Mouse (Mus musculus) macrophage (primary cell): ENCODE results near the gene Hist1h2bg. TPM values are rescaled to one million over a fixed set of nuclear protein-coding genes. Genes with fewer than 3 reads are reported as not detected.

ENCODE experiments used
- polyA plus RNA-seq: library from polyadenylated mRNA; stranded (reverse); fragments of 250-400 nt; gene quantifications from 3 replicates; pipeline ENCODE4 v1.2.4, GENCODE M21; 2018; ENCODE audit warnings: inconsistent platforms

Hist1h2bg gene
- polyA plus RNA-seq, 1 experiment from 2014 or later = 0.65 TPM

Other genes with a start within 250 kb of the Hist1h2bg start
- 12.3 to 19.9 TPM (median 12.8 TPM) in 3 replicates for gene Zfp322a, start 202.2 kb upstream of the Hist1h2bg start, polyA plus RNA-seq
- 3.5 to 4.4 TPM (median 3.7 TPM) in 3 replicates for gene Abt1, start 147.5 kb upstream of the Hist1h2bg start, polyA plus RNA-seq
- gene Btn1a1, start 105.5 kb upstream of the Hist1h2bg start, polyA plus RNA-seq = not detected in 3 replicates
- gene Btn2a2, start 82.5 kb upstream of the Hist1h2bg start, polyA plus RNA-seq = not detected in 3 replicates
- 1.0 to 1.9 TPM in 2 of 3 replicates, not detected in the other for gene Hist1h4h, start 40.3 kb upstream of the Hist1h2bg start, polyA plus RNA-seq
- not detected in 3 replicates for gene Hist1h2af, start 37.5 kb upstream of the Hist1h2bg start, polyA plus RNA-seq
- gene Hist1h3g, start 36.0 kb upstream of the Hist1h2bg start, polyA plus RNA-seq = not detected in 3 replicates
- gene Hist1h2bh, start 28.0 kb upstream of the Hist1h2bg start, polyA plus RNA-seq = 0.09 to 0.34 TPM (median 0.15 TPM) in 3 replicates
- not detected in 3 replicates for gene Hist1h3f, start 27.3 kb upstream of the Hist1h2bg start, polyA plus RNA-seq
- gene Hist1h4f, start 19.7 kb upstream of the Hist1h2bg start, polyA plus RNA-seq = not detected in 3 replicates
- gene Hist1h1d, start 18.1 kb upstream of the Hist1h2bg start, polyA plus RNA-seq = 0.05 to 0.10 TPM (median 0.10 TPM) in 3 replicates
- 0.26 TPM in 1 of 3 replicates, not detected in the others for gene Hist1h3e, start 9.0 kb upstream of the Hist1h2bg start, polyA plus RNA-seq
- gene Hist1h2ae, start 176 bp upstream of the Hist1h2bg start, polyA plus RNA-seq = 0.70 to 2.0 TPM (median 0.90 TPM) in 3 replicates
- gene Hist1h2bf, start 2.8 kb downstream of the Hist1h2bg start, polyA plus RNA-seq = not detected in 3 replicates
- gene Hist1h2ad, start 3.0 kb downstream of the Hist1h2bg start, polyA plus RNA-seq = not detected in 3 replicates
- 0.13 to 1.1 TPM in 2 of 3 replicates, not detected in the other for gene Hist1h3d, start 4.4 kb downstream of the Hist1h2bg start, polyA plus RNA-seq
- gene Hist1h4d, start 10.2 kb downstream of the Hist1h2bg start, polyA plus RNA-seq = 0.13 TPM in 1 of 3 replicates, not detected in the others
- 0.35 to 1.0 TPM (median 0.76 TPM) in 3 replicates for gene Hist1h2be, start 49.7 kb downstream of the Hist1h2bg start, polyA plus RNA-seq
- gene Hist1h1e, start 51.2 kb downstream of the Hist1h2bg start, polyA plus RNA-seq = 0.16 to 0.34 TPM (median 0.26 TPM) in 3 replicates
- 0.20 to 0.36 TPM (median 0.33 TPM) in 3 replicates for gene Hist1h2ac, start 112.6 kb downstream of the Hist1h2bg start, polyA plus RNA-seq
- gene Hist1h2bc, start 112.8 kb downstream of the Hist1h2bg start, polyA plus RNA-seq = 101 to 170 TPM (median 160 TPM) in 3 replicates
- not detected in 3 replicates for gene Hist1h1t, start 124.4 kb downstream of the Hist1h2bg start, polyA plus RNA-seq
- 0.53 TPM in 1 of 3 replicates, not detected in the others for gene Hist1h4c, start 127.1 kb downstream of the Hist1h2bg start, polyA plus RNA-seq
- 27.7 to 67.4 TPM (median 36.4 TPM) in 3 replicates for gene Hfe, start 139.5 kb downstream of the Hist1h2bg start, polyA plus RNA-seq
- gene Hist1h1c, start 167.4 kb downstream of the Hist1h2bg start, polyA plus RNA-seq = 72.8 to 156 TPM (median 87.8 TPM) in 3 replicates
- not detected in 3 replicates for gene Hist1h3c, start 174.2 kb downstream of the Hist1h2bg start, polyA plus RNA-seq
- not detected in 3 replicates for gene Hist1h2bb, start 175.3 kb downstream of the Hist1h2bg start, polyA plus RNA-seq
- gene Hist1h2ab, start 179.7 kb downstream of the Hist1h2bg start, polyA plus RNA-seq = not detected in 3 replicates
- not detected in 3 replicates for gene Hist1h3b, start 180.9 kb downstream of the Hist1h2bg start, polyA plus RNA-seq
- gene Hist1h4b, start 185.6 kb downstream of the Hist1h2bg start, polyA plus RNA-seq = 0.99 TPM in 1 of 3 replicates, not detected in the others
- gene Hist1h4a, start 189.8 kb downstream of the Hist1h2bg start, polyA plus RNA-seq = not detected in 3 replicates
- gene Hist1h3a, start 191.0 kb downstream of the Hist1h2bg start, polyA plus RNA-seq = not detected in 3 replicates
- gene Hist1h1a, start 192.3 kb downstream of the Hist1h2bg start, polyA plus RNA-seq = 0.43 TPM in 1 of 3 replicates, not detected in the others
- not detected in 3 replicates for gene Trim38, start 198.5 kb downstream of the Hist1h2bg start, polyA plus RNA-seq
- gene Slc17a2, start 235.6 kb downstream of the Hist1h2bg start, polyA plus RNA-seq = not detected in 3 replicates